Mouse (Mus musculus) lung, postnatal 10 days (tissue): ENCODE measurements at regions not wholly inside any gene's neighbourhood (a gene's known extent, or its start where the extent isn't known, plus 50 kb on each side); places are given as distances from the start of the nearest gene placed in this dataset.

ENCODE experiments used
- DNase-seq: peaks from one replicate; pipeline ENCODE4 v3.0.0; 2021

DNA sequence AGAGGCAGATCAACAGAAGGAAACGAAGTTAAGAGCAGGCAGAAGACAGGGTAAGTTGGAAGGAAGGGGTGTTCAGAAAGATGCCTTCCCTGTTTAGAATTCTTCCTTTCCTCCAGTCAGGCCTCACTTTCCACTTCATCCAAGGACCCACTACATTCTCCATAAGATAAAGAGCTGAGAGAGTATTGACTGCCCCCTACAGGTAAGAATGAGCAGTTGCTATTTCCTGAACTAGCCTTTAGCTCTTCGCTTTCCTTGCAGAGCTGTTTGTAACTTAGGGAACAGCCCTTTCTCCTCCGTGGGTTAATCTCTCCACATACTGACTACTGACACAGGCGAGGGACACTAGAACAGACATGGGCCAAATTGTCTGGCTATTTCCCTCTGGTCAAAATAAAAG lies 273.1 kb downstream of the Atp23 start:
- no peak for DNase-seq

GRCm38 (mm10) chr10:126625466-126625865 lies 275.7 kb downstream of the Atp23 start:
- DNase-seq: peak; percentile 26

DNA sequence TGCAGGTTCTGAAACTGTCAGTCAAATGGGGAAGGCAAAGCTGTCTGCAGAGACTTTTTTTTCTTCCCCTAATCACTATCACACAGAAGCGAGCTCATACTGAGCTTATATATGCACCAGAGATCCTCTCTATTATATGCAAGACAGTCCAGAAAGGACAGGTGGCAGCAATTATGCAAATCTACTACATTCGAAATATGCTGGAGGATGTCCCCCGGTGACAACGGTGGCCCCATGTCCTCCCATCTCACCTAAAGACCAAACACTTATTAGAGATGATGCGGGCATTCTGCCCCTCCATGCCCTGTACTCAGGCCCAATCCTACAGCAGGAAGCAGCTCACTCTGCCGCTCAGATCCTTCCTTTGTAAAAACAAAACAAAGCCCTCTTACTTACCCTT lies 280.4 kb downstream of the Atp23 start:
- DNase-seq: no peak

- DNase-seq: no peak
These were observed 281.2 kb downstream of the Atp23 start for GRCm38 (mm10) chr10:126619970-126620369.

DNA sequence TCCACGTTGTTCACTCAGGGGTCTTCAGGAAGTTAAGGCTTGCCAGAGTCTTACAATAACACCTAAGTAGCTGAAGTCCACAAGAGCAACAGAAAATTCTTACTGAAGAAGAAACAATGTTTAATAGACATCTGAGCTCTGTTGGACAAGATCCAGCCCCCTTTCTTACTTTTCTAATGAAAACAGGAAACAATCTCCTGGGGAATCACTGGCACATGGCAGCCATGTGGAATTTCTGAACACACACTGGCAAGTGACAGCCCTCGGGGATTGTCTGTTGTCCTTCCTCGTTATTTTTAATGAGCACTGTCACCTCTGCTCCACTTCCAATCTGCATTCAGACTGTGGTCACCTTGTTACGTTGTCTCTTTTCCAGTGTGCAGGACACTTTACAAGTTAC lies 288.9 kb downstream of the Atp23 start:
- no peak for DNase-seq

GRCm38 (mm10) chr10:126610506-126610905 lies 290.6 kb downstream of the Atp23 start:
- DNase-seq: no peak

- DNase-seq: no peak
These were observed 301.5 kb downstream of the Atp23 start for GRCm38 (mm10) chr10:126599686-126600085.

GRCm38 (mm10) chr10:126568155-126568554 lies 333.0 kb downstream of the Atp23 start:
- no peak for DNase-seq

DNA sequence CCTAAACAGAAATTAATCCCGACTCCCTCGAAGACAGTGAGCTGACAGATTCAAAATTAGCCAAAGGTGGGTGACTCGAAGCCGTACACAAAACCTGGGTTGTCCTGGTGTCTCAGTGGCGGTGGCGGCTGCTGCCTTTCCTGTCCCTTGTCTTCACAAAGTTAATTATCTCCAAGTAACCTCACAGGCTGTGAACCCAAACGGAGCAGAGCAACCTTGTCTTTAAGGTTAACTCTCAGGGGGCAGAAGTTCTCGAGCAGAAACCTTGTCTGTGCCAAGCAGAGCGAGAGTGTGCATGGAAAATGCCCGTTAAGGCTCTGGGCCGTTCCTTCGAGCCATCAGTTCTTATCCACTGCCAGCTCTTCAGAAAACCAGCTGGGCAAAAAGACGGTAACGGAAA lies 335.8 kb downstream of the Atp23 start:
- DNase-seq: no peak

DNA sequence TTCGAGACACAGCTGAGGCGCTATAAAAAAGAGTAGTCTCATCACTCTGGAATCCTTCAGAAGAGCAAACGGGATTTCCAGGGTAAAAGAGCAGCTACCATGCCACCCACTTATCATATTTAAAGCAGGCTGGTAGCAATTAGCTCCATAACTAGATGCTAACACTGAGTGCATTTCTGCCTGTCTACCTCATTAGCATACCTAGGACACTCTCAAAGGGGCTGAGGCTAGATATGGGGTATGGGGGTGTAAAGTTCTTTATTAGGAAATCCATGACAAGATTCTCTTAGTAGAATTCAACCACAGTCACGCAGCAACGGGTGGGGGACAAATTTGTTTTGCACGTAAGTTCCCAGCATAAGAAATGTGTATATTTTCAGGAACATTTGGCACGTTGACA lies 346.1 kb downstream of the Atp23 start:
- DNase-seq: no peak

- no peak for DNase-seq
These were observed 369.2 kb downstream of the Atp23 start for GRCm38 (mm10) chr10:126531950-126532349.

DNA sequence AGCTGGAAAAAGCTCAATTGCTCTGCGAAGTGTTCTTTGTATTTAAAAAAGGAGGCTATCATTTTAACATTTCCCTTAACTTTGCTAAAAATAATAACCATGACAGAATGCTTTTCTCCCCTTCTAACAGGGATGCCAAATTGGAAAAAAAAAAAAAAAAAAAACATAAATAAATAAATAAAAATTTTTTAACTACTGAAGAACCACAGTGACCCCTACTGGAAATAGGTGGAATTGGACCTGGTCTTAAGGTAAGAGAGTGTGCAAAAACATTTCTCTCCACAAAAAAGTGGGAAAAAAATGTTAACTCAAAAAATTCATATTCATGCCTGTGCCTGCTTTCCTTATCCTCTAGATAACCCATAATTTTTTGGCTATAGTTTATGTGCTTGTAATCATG lies 369.8 kb downstream of the Atp23 start:
- DNase-seq: peak; percentile 49

GRCm38 (mm10) chr10:126528801-126529200 lies 372.4 kb downstream of the Atp23 start:
- no peak for DNase-seq

DNA sequence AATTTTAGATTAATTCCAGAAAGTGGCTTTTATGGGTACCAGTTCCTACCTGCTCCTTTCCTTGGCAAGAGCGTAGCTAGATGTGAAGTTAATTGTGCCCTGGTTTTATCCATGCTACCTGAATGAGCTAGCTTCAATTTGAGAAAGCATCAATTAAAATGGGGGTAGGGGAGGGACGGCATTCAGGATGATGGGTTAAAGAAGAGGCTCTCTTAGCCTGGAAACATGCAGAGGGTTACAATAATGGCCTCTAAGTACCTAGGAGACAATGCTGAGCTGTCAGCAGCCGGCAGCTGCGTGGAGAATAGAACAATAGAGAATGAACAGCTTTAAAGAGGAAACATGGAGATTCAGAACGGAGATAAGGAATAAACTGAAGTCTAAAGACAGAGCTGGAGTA lies 375.0 kb downstream of the Atp23 start:
- DNase-seq: no peak

DNA sequence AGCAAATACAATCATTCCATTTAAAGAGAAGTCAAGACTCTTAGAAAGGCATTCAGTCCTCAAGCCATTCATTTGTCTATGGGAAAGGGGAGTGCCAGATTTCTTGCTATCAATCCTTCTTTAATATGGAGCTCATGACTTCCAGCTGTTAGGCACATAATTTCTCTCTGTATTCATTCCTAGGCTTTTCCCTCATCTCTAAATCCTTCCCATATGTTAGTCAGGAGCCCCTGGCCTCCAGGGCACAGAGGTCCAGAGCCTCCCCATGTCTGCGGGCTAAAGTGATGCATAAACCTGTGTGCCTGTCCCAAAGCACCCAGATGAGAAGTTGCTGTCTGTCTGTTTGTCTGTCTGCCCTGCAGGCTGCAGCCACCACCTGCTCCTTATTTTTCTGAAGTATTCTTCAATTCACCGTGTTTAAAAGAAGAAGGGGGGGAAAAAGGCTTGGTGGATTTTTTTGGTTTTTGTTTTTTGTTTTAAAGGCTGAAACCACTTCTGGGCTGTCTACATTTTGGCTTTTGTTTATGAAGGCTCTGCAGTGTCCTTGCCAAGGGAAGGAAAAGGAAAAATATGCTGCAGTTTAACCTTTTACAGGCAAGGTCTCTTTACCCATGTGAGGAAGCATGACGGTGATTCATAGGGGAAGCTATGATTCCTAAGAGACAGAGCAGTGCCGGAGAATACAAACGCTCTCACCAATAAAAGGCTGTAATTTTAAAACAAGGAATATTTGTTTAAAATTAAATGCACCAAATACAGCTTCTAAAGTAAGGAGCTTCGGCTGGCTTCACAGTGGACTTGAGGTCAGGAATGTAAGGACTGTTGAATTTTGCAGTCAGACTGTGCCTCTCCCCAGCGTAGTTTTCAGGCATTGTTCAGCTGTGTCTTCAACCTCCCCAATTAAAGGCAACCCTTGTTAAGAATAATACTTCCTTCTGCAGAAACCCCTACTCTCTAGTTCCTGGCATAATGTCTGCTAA lies 379.0 kb downstream of the Atp23 start:
- no peak for DNase-seq

GRCm38 (mm10) chr10:126520973-126521372 lies 380.2 kb downstream of the Atp23 start:
- no peak for DNase-seq

DNA sequence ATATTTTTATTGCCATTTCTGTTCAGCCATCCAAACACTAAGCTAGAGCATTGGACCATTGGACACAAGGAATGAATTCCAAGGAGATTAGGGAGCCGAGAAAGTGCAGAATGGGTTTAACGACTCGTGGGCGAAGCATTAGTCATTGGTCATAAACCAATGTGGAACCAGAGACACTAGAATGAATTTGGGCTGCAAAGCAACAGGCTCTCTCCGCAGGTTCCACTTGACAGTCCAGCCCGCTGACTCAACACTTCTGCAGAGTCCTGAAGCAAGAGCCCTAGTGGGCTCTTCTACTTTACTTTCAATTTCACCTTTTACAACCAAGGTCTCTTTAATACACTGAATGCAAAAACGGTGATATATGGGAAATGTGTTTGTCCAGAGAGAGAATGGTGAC lies 388.0 kb downstream of the Atp23 start:
- no peak for DNase-seq

DNA sequence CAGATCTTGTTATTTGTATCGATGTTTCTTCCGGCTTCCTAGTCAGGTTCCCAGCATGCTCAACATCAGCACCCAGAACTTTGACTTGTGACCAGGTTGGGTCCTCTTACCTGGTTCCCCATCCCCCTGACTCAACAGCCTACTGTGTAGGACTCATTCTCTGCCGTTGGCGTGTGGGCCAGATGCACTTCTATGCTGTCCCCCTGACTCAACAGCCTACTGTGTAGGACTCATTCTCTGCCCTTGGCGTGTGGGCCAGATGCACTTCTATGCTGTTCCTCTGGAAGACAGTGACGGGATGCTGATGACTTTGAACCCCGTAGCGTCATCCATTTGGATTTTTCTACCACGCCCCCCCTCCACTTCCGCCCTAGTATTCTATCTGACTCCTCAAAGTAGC lies 389.6 kb downstream of the Atp23 start:
- DNase-seq: peak; percentile 94

DNA sequence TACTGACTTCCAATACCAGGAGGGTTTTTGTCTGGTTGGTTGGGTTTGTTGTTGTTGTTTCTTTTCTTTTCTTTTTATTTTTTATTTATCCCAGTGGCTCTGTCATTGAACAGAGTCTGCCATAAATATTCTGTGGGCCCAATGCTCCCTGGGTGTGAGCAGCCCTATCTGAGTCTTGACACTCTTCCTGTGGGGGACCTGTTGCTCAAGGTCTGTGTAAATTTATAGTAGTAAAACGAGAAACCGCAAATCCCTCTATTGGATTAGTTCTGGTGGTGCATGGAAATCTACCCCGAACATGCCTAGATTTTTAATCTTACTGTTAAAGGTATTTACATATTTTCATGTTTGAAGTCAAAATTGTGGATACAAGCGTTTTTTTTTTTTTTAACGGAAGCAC lies 395.2 kb downstream of the Atp23 start:
- no peak for DNase-seq

DNA sequence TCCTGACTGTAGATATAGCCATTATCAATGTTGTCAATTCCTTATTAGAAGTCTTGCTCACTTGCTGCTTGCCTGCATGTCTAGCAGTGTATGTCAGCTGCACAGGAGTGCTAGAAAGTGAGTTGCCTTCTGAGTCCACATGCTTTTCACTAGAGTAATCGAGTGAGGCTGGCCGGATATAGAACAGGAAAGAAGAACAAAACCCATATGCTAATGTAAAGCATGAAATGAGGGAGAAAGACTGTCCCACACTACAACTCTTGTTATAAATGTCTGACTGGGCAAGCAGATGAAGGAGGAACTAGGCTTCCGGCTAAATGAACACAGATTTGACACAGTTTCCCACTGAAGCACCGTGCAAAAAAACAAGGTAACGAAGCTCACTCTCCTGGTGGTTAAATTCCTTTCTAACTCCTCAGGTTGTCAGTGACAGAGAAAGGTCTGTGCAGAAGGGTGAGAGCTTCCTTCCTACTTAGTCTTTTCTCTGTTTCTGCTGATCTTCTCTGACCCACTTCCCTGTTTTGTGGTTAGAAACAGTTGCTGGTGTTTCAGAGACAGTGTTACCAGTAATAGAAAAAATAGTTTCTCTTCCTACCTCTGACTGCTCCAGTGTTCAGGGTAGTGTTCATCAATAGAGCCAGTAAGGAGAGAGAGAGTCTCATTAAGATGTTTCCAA lies 399.0 kb downstream of the Atp23 start:
- DNase-seq: no peak

- peak; percentile 3 for DNase-seq
These were observed 402.4 kb downstream of the Atp23 start for GRCm38 (mm10) chr10:126498726-126499125.

- DNase-seq: no peak
These were observed 407.4 kb downstream of the Atp23 start for GRCm38 (mm10) chr10:126493734-126494133.

- DNase-seq: no peak
These were observed 408.9 kb downstream of the Atp23 start for GRCm38 (mm10) chr10:126492211-126492610.

DNA sequence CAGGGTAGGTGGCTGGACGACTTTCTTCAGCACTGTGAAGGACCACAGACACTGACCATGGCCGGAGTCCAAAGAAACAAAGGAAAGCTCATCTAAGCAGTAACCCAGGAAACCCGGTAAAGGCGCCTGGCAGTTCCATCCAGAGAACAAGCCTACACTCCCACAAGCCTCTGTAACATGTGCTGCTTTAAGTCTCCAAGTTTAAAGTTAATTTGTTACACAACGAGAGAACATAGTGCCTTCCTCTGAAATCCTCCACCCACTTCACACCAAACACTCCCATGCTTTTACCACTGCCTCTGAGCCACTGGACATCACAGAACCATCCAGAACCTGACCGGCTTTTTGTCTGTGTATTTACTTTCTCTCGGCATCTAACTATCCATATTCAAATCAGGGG lies 416.0 kb downstream of the Atp23 start:
- DNase-seq: no peak
